Mouse (Mus musculus) E14TG2a.4 (cell line): ENCODE data around the gene Mapkapk2.

ENCODE experiments used
- CTCF ChIP-seq: conservative IDR thresholded peaks from 2 replicates; pipeline ENCODE4 v1.5.1; 2014; ENCODE audit warnings: low read length
- NANOG ChIP-seq: IDR thresholded peaks from 2 replicates; pipeline ENCODE4 v1.6.1; 2014; ENCODE audit warnings: borderline replicate concordance, low read length, mixed read lengths
- POU5F1 ChIP-seq: IDR thresholded peaks from 2 replicates; pipeline ENCODE4 v1.6.1; 2014; ENCODE audit warnings: low read length, borderline replicate concordance

DNA sequence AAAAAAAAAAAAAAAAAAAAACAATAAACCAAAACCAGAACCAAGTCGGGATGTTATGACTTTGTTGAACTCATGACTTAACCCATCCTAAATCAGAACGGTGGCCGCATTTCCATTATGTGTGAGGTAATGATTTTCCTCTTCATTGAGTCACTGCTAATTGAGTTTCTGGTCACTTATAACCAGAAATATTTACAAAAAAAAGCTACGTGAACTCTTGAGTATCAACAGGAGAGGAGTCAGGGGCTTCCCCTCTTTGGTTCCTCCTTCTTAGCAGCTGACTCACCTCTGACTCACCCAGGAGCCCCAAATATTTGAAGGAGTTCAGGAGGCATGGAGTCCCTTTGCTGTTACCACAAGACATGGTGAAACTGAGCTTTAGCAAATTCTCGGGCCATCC lies 59.6 kb downstream of the Mapkapk2 start:
- TF ChIP-seq CTCF: no peak
- no peak for TF ChIP-seq POU5F1
- TF ChIP-seq NANOG: no peak
